Mouse (Mus musculus) lung, adult 2 months (tissue): Measurements from ENCODE around the gene Net1. TPM values are rescaled to one million over a fixed set of nuclear protein-coding genes. Genes with fewer than 3 reads are reported as not detected.
"Not testable (repeated sequence)": the region's sequence is repeated elsewhere in the genome, so short reads cannot be mapped to it uniquely, and the experiment has no call there.

ENCODE experiments used
- DNase-seq: peaks from one replicate; pipeline ENCODE4 v3.0.0; 2022
- H3K4me1 ChIP-seq: fragments of 200-500 bp; 2 replicates; pipeline ENCODE4 v1.6.1; 2011; ENCODE audit warnings: low read length; ENCODE audit not compliant: control insufficient read depth, insufficient read depth
- H3K4me3 ChIP-seq: fragments of 200-500 bp; replicated peaks from 2 replicates; pipeline ENCODE3; 2011; ENCODE audit warnings: low read depth, mild to moderate bottlenecking, control low read depth, low read length; ENCODE audit errors: extremely low read depth
- CTCF ChIP-seq: fragments of 200-500 bp; IDR thresholded peaks from 2 replicates; pipeline ENCODE4 v1.5.1; 2011; ENCODE audit warnings: mild to moderate bottlenecking, low read length, control low read depth; ENCODE audit not compliant: insufficient read depth
- POLR2A ChIP-seq: fragments of 200-500 bp; IDR thresholded peaks from 2 replicates; pipeline ENCODE4 v1.6.1; 2011; ENCODE audit warnings: low read depth, mild to moderate bottlenecking, control low read depth, low read length, borderline replicate concordance; ENCODE audit errors: extremely low read depth
- WGBS: fragments of 180-500 bp; shearing (Covaris S2); methylation state at CpG from one replicate; pipeline ENCODE4 v1.1.7; 2018; 5-methylcytosine and 5-hydroxymethylcytosine counted together
- polyA plus RNA-seq: library from polyadenylated mRNA; depleted of rRNA; stranded (reverse); fragments of >200 nt; gene quantifications from 2 replicates; pipeline ENCODE4 v1.2.3, GENCODE M21; 2012

Net1 gene
- polyA plus RNA-seq, 1 experiment = 32.0 TPM

DNA sequence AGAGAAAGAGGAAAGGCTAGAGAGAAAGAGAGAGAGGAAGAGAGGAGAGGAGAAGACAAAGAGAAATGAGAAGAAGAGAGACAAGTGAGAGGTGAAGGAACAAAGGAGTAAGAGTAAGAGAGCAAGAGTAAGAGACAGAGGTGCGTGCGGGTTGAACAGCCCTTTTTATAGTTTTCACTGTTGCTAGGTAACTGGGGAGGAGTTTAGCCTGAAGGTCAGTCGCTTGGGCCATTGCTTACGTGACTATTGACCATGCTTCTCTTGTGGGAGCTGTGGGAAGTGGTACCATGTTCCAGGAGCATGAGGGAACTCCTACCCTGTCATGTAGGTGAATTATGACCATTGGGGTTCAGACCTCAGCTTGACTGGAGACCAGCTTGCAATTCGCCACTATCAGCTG is 7.7 kb downstream of the Net1 start:
- no peak for DNase-seq
- no peak for TF ChIP-seq CTCF
- TF ChIP-seq POLR2A = no peak
- Histone ChIP-seq H3K4me3 (no peak overlapping the region), H3K4me1 (peaks cover 4% of the 10 kb centered on the region)
- WGBS = 86% methylated on average over 5 of the region's 5 CpGs

DNA sequence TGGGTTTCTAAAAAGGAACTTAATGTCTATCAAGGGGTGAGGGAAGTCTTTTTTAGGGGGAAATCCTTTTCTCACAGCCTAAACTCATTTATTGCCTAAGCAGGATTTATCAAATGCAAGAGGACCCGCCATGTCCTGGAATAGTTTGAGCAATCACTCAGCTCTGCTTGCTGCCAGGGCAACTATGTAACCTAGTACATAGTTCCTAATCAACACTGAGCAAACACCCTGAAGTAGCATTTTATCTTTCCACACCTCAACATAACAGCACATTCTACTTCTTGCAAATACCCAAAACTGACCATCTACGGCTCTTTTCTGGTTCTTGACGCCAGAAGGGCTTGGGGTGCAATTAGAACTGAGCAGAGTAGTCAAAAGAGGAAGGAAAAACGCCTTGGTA is 9.8 kb downstream of the Net1 start:
- Histone ChIP-seq H3K4me3 (no peak overlapping the region), H3K4me1 (peaks cover 4% of the 10 kb centered on the region)
- TF ChIP-seq POLR2A (no peak), CTCF (no peak)
- DNase-seq = no peak
- WGBS = 70% methylated on average over 4 of the region's 4 CpGs

DNA sequence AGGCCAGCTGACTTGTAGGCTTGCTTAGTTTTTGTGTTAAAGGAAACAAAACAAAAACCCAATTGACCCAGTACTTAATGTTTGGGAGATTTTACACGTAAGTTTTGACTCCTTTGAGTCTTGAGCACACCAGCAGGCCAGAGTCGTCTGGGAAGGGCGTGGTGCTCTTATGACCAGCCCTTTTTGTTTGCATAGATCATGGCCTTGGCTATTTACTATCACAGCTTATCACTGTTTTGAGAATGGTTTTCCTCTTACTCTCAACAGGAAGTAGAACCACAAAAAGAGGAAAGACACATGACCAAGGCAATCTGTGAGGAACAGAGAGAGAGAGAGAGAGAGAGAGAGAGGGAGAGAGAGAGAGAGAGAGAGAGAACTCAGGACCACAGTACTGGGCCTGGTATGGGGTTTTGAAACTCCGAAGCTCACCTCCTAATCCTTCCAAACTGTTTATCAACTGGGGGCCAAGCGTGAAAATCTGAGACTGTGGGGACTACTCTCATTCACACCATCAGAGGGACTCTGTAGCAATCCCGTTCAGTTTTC is 10.8 kb downstream of the Net1 start:
- no peak for DNase-seq
- H3K4me1 ChIP-seq = peaks cover 4% of the 10 kb centered on the region
- H3K4me3 ChIP-seq = no peak overlapping the region
- no peak for TF ChIP-seq POLR2A
- TF ChIP-seq CTCF = no peak
- WGBS = 42% methylated on average over 6 of the region's 6 CpGs

DNA sequence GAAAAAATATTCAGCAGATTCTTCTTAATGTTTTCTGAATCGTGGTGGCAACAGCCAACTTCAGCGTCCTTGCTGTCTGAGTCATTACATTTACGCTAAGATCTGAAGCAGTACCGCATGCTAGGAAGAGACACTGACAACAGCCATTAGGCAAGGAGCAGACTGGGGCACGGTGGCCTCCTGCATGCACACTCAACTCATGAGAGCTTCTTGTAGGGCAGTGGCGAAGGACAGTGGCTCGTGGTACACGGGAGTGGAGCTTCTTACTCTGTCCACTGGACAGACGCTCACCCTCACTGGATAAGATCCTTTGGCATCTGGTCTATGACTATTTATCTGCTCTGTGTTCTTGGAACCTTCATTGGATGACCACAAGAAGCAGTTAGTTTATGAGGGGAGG is 18.7 kb downstream of the Net1 start:
- Histone ChIP-seq H3K4me1 (peaks cover 2% of the 10 kb centered on the region), H3K4me3 (no peak overlapping the region)
- DNase-seq = no peak
- TF ChIP-seq POLR2A (no peak), CTCF (no peak)
- 88% methylated on average over 9 of the region's 9 CpGs for WGBS

DNA sequence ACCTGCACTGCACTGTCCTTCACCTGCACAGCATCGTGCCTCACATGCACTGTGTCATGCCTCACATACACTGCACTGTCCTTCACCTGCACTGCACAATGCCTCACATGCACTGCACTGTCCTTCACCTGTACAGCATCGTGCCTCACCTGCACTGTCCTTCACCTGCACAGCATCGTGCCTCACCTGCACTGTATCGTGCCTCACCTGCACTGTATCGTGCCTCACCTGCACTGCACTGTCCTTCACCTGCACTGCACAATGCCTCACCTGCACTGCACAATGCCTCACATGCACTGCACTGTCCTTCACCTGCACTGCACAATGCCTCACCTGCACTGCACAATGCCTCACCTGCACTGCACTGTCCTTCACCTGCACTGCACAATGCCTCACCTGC is 19.8 kb downstream of the Net1 start:
- 94% methylated on average over 5 of the region's 5 CpGs for WGBS
- H3K4me3 ChIP-seq, DNase-seq, H3K4me1 ChIP-seq: not testable (repeated sequence)

DNA sequence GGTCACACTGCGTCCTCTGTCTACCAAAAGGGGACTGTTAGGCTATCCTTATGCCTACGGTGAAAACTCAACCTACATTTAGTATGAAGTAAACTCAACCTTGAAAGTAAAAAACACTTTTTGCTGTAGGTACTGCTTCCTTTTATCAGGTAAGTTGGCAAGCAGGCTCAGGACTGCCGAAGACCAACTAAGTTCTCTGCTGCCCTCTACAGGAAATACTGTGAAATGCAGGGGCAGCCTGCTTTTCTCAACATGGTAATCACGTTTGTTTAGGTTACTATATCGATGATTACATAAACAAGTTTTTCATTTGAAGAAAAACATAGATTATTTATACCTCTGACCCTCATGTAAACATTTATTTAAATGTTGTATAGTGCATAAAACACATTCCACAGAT is 21.1 kb downstream of the Net1 start:
- H3K4me3 ChIP-seq = no peak overlapping the region
- TF ChIP-seq POLR2A = no peak
- peak; percentile 75 for TF ChIP-seq CTCF
- peaks cover 2% of the 10 kb centered on the region for H3K4me1 ChIP-seq
- peak; percentile 52 for DNase-seq
- 19% methylated on average over 5 of the region's 5 CpGs for whole genome bisulfite sequencing

DNA sequence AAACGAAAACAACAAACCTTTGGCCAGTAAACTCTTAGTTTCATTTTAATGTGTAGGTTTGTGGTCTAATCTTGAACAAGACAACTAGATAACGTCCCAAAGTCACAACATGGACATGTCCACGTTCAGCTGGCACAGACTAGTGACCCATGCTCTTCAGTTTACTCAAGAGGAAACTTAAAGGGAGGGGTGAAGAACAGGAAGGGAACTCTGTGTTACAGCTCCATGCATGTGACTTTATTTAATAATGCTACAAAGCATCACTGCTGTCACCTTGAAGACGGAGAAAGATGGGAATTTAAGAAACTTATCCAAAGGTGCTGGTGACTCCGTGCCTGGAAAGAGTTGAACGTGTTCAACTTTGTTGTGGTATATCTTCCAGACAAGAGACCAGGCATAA is 22.0 kb downstream of the Net1 start:
- Histone ChIP-seq H3K4me1 (peaks cover 6% of the 10 kb centered on the region), H3K4me3 (no peak overlapping the region)
- TF ChIP-seq POLR2A = no peak
- no peak for TF ChIP-seq CTCF
- DNase-seq = no peak
- 58% methylated on average over 6 of the region's 6 CpGs for WGBS

DNA sequence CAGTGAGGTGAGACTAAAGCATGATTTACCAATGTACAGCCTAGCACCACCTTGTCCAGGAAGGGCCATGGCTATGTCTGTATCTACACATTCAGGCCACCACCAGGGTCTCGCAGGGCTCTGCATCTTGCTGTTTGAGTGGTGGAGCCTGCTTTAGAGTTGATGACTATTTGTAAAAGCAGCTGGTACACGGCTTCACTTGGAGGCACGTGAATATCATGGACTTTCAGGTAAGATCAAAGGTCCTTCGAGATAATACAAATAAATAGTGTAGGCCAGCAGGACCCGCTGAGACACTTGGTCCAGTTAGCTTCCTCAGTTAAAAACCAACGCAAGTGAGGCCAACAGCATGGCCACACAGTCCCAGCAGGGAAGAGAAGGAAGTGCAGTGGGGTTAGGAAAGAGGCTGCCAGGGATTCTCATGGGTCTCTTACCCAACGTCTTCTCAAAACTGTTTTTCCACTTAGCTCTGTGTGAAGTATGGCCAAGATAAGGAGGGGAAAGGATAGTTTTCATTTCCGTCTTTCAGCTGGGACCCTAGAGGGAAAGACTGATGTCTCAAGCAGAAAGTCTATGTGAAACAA is 22.5 kb downstream of the Net1 start:
- Histone ChIP-seq H3K4me1 (peaks cover 6% of the 10 kb centered on the region), H3K4me3 (no peak overlapping the region)
- no peak for DNase-seq
- WGBS = 56% methylated on average over 8 of the region's 8 CpGs
- TF ChIP-seq CTCF = no peak
- no peak for TF ChIP-seq POLR2A

DNA sequence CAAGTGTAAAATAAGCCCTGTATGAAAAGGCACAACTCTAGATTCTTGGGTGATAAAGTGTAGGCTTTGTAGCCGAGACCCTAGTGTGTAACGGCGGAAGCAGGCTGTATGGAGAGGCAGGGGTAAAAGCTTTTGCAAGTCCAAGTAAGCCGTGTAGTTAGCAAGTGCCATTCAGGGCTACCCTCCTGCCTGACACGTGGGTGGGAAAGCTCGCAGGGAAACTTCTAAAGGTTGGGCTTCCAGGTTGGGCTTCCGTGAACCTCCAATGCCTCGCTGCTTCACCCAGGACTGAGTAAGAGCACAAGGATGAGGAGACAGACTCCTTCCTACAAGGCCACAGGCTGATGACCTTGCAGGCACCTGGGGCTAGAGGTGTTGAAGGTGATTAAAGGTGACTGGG is 23.5 kb downstream of the Net1 start:
- peaks cover 6% of the 10 kb centered on the region for H3K4me1 ChIP-seq
- DNase-seq = no peak
- WGBS = 84% methylated on average over 8 of the region's 8 CpGs
- H3K4me3 ChIP-seq = no peak overlapping the region
- TF ChIP-seq CTCF = no peak

DNA sequence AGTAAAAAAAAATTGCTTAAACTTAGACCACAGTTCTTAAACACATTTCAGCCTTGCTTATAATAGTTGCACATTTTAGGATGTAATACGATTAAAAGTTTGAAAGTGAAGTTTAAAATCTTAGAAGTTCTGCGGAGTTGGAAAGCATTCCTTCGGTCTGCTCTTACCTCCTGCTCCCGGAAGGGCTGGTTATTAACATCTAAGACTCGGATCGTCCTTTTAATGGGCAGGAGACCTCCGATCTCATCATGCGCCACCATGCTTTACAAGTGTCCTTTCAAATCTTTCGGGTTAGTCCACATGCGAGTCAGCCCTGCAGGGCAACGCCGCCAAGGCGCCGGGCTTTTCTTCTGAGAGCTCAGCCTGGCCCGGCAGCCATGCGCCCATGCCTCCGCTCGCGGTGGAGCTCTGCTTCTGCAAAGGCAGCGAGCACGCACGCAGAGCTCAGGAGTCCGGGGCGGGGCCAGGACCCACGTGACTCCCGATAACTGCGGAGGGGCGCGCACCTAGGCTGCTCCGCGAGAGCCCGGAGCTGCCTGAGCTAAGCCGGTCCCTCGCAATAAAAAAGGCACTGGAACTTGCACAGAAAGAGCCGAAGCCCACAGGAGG is 24.8 kb downstream of the Net1 start:
- Histone ChIP-seq H3K4me1 (peaks cover 6% of the 10 kb centered on the region), H3K4me3 (peak overlapping the region; percentile 71)
- WGBS = under 1% methylated on average over 35 of the region's 35 CpGs
- peak; percentile 96 for DNase-seq
- peak; percentile 97 for TF ChIP-seq POLR2A
- TF ChIP-seq CTCF = no peak

DNA sequence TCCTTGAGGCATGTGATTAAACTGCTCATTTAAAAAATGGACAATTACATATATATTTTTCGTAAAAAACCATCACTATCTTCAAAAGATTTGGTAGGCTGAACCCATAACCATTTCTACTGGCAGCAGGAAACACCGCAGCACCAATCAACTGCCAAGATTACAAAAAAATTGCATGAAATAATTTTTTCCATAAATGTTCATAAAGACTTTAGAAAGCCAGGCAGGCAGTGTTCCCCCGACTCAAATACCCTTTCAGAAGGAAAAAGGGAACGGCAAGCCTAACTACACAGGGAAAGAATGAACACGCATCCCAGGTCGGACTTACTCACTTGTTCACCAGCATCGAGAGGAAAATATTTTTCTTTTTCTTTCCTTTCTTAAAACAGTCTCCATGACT is 25.4 kb downstream of the Net1 start:
- no peak for TF ChIP-seq CTCF
- TF ChIP-seq POLR2A = no peak
- DNase-seq = no peak
- H3K4me1 ChIP-seq = peaks cover 6% of the 10 kb centered on the region
- H3K4me3 ChIP-seq = peak overlapping the region; percentile 71
- WGBS = 8% methylated on average over 7 of the region's 7 CpGs
